Mouse (Mus musculus): ENCODE measurements around the gene Cbr2. TPM values are rescaled to one million over a fixed set of nuclear protein-coding genes. Genes with fewer than 3 reads are reported as not detected.
A peak's percentile ranks its signal among the peaks of the same experiment; 100 is the strongest.

The Cbr2 gene
- total and polyA plus RNA-seq, 2 experiments from 2014 or later: 2.4 to 12.2 TPM

- peak; percentile 24 for DNase-seq (ENCODE audit: low spot score)
- Histone ChIP-seq H3K36me3 (replicated peaks; ENCODE audit: control insufficient read depth, insufficient read depth, low read length) (no peaks in the 10 kb centered on the region), H3K4me1 (ENCODE audit: control insufficient read depth, insufficient read depth) (peaks cover 6% of the 10 kb centered on the region), H3K4me2 (ENCODE audit: low read depth, low read length) (peak overlapping the region; percentile 21; the same call in 1 of the 2 replicates), H3K27ac (ENCODE audit: low read depth) (no peak overlapping the region), H3K9me3 (replicated peaks; ENCODE audit: control insufficient read depth, low read length) (peaks cover 13% of the 10 kb centered on the region; the same call in 1 of the 2 replicates), H3K27me3 (ENCODE audit: control insufficient read depth, insufficient read depth, low read length) (peaks cover 4% of the 10 kb centered on the region; the same call in 1 of the 2 replicates), H3K4me3 (ENCODE audit: low read depth, low read length) (no peak overlapping the region), H3K9ac (replicated peaks; ENCODE audit: low read depth, low read length) (no peak overlapping the region)
- TF ChIP-seq CTCF (IDR thresholded peaks at IDR 0.05; ENCODE audit: low read depth) (no peak), EP300 (IDR thresholded peaks at IDR 0.05; ENCODE audit: low read depth) (no peak)
- WGBS: 51% methylated on average over 14 of the region's 14 CpGs
- ATAC-seq (ENCODE audit: insufficient read depth, low read depth): 0 out of 2 replicates have a peak, but pooled peaks have one; percentile 34
Observed at GRCm38 (mm10) chr11:120761811-120762671, 30.1 kb upstream of the Cbr2 start.

GRCm38 (mm10) chr11:120760236-120760635 is 28.3 kb upstream of the Cbr2 start:
- ATAC-seq (ENCODE audit: insufficient read depth, low read depth): peak; percentile 25; the same call in 1 of the 2 replicates
- no peak overlapping the region for H3K27ac ChIP-seq (ENCODE audit: low read depth)
- no peak for DNase-seq (ENCODE audit: low spot score)
- no peak overlapping the region for H3K4me2 ChIP-seq (ENCODE audit: low read depth, low read length)
- no peak for TF ChIP-seq EP300 (IDR thresholded peaks at IDR 0.05; ENCODE audit: low read depth)
- TF ChIP-seq CTCF (IDR thresholded peaks at IDR 0.05; ENCODE audit: low read depth): no peak
- H3K4me3 ChIP-seq (ENCODE audit: low read depth, low read length): no peak overlapping the region
- H3K9ac ChIP-seq (replicated peaks; ENCODE audit: low read depth, low read length): no peak overlapping the region
- peaks cover 13% of the 10 kb centered on the region; the same call in 1 of the 2 replicates for H3K9me3 ChIP-seq (replicated peaks; ENCODE audit: control insufficient read depth, low read length)
- H3K27me3 ChIP-seq (ENCODE audit: control insufficient read depth, insufficient read depth, low read length): peaks cover 4% of the 10 kb centered on the region; the same call in 1 of the 2 replicates
- WGBS: 58% methylated on average over 9 of the region's 9 CpGs
- peaks cover 6% of the 10 kb centered on the region for H3K4me1 ChIP-seq (ENCODE audit: control insufficient read depth, insufficient read depth)
- no peaks in the 10 kb centered on the region for H3K36me3 ChIP-seq (replicated peaks; ENCODE audit: control insufficient read depth, insufficient read depth, low read length)

GRCm38 (mm10) chr11:120751606-120752005 is 19.7 kb upstream of the Cbr2 start:
- TF ChIP-seq EP300 (IDR thresholded peaks at IDR 0.05; ENCODE audit: low read depth) (no peak), CTCF (IDR thresholded peaks at IDR 0.05; ENCODE audit: low read depth) (no peak)
- no peak overlapping the region for H3K4me2 ChIP-seq (ENCODE audit: low read depth, low read length)
- no peaks in the 10 kb centered on the region for H3K36me3 ChIP-seq (replicated peaks; ENCODE audit: control insufficient read depth, insufficient read depth, low read length)
- DNase-seq (ENCODE audit: low spot score) (no peak), ATAC-seq (ENCODE audit: insufficient read depth, low read depth) (no peak)
- H3K27me3 ChIP-seq (ENCODE audit: control insufficient read depth, insufficient read depth, low read length): no peaks in the 10 kb centered on the region
- no peak overlapping the region for H3K27ac ChIP-seq (ENCODE audit: low read depth)
- H3K4me3 ChIP-seq (ENCODE audit: low read depth, low read length): no peak overlapping the region
- no peak overlapping the region for H3K9ac ChIP-seq (replicated peaks; ENCODE audit: low read depth, low read length)
- no peaks in the 10 kb centered on the region for H3K9me3 ChIP-seq (replicated peaks; ENCODE audit: control insufficient read depth, low read length)
- WGBS: 65% methylated on average over 4 of the region's 4 CpGs
- no peaks in the 10 kb centered on the region for H3K4me1 ChIP-seq (ENCODE audit: control insufficient read depth, insufficient read depth)

- DNase-seq (ENCODE audit: low spot score) (no peak), ATAC-seq (ENCODE audit: insufficient read depth, low read depth) (no peak)
- no peak overlapping the region for H3K4me2 ChIP-seq (ENCODE audit: low read depth, low read length)
- no peak overlapping the region for H3K27ac ChIP-seq (ENCODE audit: low read depth)
- WGBS: 51% methylated on average over 8 of the region's 8 CpGs
- no peaks in the 10 kb centered on the region for H3K9me3 ChIP-seq (replicated peaks; ENCODE audit: control insufficient read depth, low read length)
- no peak overlapping the region for H3K9ac ChIP-seq (replicated peaks; ENCODE audit: low read depth, low read length)
- no peaks in the 10 kb centered on the region for H3K4me1 ChIP-seq (ENCODE audit: control insufficient read depth, insufficient read depth)
- 0 out of 2 replicates have a peak, but pooled peaks cover 3% of the 10 kb centered on the region for H3K27me3 ChIP-seq (ENCODE audit: control insufficient read depth, insufficient read depth, low read length)
- H3K4me3 ChIP-seq (ENCODE audit: low read depth, low read length): no peak overlapping the region
- TF ChIP-seq CTCF (IDR thresholded peaks at IDR 0.05; ENCODE audit: low read depth) (peak; percentile 44), EP300 (IDR thresholded peaks at IDR 0.05; ENCODE audit: low read depth) (no peak)
- no peaks in the 10 kb centered on the region for H3K36me3 ChIP-seq (replicated peaks; ENCODE audit: control insufficient read depth, insufficient read depth, low read length)
Observed at GRCm38 (mm10) chr11:120749430-120749829, 17.5 kb upstream of the Cbr2 start.

- Histone ChIP-seq H3K27ac (ENCODE audit: low read depth) (no peak overlapping the region), H3K4me3 (ENCODE audit: low read depth, low read length) (no peak overlapping the region), H3K4me2 (ENCODE audit: low read depth, low read length) (no peak overlapping the region), H3K27me3 (ENCODE audit: control insufficient read depth, insufficient read depth, low read length) (0 out of 2 replicates have a peak, but pooled peaks cover 3% of the 10 kb centered on the region), H3K4me1 (ENCODE audit: control insufficient read depth, insufficient read depth) (no peaks in the 10 kb centered on the region), H3K36me3 (replicated peaks; ENCODE audit: control insufficient read depth, insufficient read depth, low read length) (no peaks in the 10 kb centered on the region), H3K9ac (replicated peaks; ENCODE audit: low read depth, low read length) (no peak overlapping the region), H3K9me3 (replicated peaks; ENCODE audit: control insufficient read depth, low read length) (no peaks in the 10 kb centered on the region)
- ATAC-seq (ENCODE audit: insufficient read depth, low read depth) (no peak), DNase-seq (ENCODE audit: low spot score) (no peak)
- TF ChIP-seq EP300 (IDR thresholded peaks at IDR 0.05; ENCODE audit: low read depth): no peak
- TF ChIP-seq CTCF (IDR thresholded peaks at IDR 0.05; ENCODE audit: low read depth): no peak
- WGBS: 81% methylated on average over 4 of the region's 4 CpGs
Observed at GRCm38 (mm10) chr11:120747974-120748373, 16.1 kb upstream of the Cbr2 start.
